Mouse (Mus musculus): ENCODE results near the gene Nlrp9a. TPM values are rescaled to one million over a fixed set of nuclear protein-coding genes. Genes with fewer than 3 reads are reported as not detected.
"Not testable (repeated sequence)": the region's sequence is repeated elsewhere in the genome, so short reads cannot be mapped to it uniquely, and the experiment has no call there.

The Nlrp9a gene
- total RNA-seq (2021): not detected
- long read RNA-seq, experiment 1: 0 reads
- long read RNA-seq, experiment 2: 0 reads

DNA sequence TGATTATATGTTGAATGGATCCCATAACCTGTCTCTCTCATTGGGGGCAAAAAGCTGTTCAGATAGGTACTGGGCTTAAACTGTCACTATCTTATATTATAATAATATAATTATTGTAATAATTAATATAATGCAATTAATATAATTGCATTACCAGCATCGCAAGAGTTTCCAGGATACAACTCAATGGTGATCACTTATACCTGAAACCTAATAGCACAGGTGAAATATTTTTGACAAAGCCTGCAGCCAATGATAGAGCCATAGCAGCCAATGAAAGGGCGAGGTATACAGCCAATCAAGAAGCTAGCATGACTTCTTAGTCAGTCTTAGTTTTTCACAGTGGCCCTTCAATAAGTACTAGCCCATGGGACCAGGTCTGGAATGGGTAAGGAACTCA, at the start of gene Nlrp9a:
Nlrp9a (plus strand) TSS at position 301 of the 400 bp plus-strand sequence.
- DNase-seq; intact Hi-C loops (cut with DNase I; ENCODE audit: low total_unique reads): not testable (repeated sequence)

DNA sequence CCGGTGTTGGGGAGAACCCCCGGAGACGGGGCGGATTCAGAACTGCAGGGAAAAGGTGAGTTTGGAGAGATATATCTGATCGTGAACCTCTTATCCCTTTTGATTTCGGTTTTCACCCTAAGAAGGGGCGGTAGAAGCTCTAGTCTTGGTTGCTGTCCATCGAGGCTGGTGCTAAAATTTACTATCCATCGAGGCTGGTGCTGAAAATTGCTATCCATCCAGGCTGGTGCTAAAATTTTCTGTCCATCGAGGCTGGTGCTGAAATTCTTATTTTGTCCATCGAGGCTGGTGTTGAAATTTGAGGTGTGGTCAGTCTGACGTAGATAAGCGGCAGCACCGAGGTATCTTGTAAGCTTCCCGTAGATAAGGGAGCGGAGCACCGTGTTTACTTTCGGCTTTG, 45.3 kb upstream of the Nlrp9a start:
- intact Hi-C loops (cut with DNase I; ENCODE audit: low total_unique reads); DNase-seq: not testable (repeated sequence)

DNA sequence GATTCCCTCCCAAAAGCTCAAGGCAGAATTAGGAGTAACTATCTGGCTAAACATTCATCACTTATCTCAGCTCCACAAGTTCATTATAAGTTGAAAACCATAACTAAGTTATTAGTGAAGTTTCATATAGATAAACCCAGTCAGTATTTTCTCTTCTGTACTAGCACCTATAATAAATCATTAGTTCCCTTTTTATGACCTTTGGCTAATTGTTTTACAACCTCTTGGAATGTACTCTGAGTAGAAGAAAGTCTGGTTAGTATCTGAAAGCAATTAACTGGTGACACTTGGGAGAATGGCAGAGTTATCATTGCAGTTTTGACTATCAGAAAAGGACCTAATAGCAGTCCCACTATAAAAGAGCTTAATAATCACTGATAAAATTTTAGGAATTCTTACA, 54.3 kb downstream of the Nlrp9a start:
- no peak for DNase-seq

DNA sequence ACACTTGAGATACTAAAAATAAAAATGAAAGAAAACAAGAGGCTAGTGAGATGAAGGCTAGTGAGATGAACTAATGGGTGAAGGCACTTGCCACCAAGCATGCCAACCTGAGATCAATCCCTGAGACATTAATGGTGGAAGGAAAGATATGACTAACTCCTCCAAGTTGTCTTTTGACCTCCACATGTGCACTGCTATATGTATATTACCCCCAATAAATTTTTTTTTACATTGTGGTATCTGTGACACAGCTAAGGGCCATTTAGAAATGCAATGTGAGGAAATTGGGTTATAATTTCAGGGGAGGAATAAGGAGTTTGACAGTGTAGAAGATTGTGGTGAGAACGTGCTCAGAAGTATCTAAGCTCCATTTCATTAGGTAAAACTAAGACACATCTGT, 55.0 kb downstream of the Nlrp9a start:
- intact Hi-C loops (cut with DNase I; ENCODE audit: low total_unique reads): no loop called here
- no peak for DNase-seq

More for the DNA sequence above, 54.3 kb downstream of the Nlrp9a start:
- intact Hi-C loops (cut with DNase I; ENCODE audit: low total_unique reads): no loop called here

DNA sequence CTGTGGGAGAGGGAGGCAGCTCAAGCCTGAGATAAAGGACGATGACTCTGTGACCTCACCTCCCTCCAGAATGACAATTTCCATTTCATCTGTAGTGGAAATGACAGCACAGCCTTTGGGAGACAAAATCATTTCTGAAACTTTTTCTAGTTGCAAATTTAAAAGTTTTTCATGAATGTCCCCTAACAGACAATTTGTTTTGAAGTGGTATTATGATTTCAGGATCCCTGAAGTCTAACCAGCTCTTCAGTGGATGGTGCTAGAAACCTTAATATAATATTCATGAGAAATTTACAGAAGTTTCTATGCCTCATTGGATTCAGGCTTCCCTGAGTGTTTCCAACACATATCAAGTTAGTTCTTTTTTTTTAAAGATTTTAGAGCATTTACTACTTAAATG, 83.5 kb downstream of the Nlrp9a start, which contains the start of gene Vmn1r185:
Vmn1r185 (minus strand) TSS at position 101 of the 400 bp plus-strand sequence.
- DNase-seq; intact Hi-C loops (cut with DNase I; ENCODE audit: low total_unique reads): not testable (repeated sequence)

Small RNA genes within 50 kb of the gene (microRNA-seq; reads per million reads assigned to microRNA genes)
- 0 reads per million in 2 experiments for gene Gm25947

Other genes with a start within 250 kb of the Nlrp9a start
- gene Cyp2a4, start 227.9 kb upstream of the Nlrp9a start, total RNA-seq (2021): not detected
- not detected for gene Nlrp9c, start 131.3 kb upstream of the Nlrp9a start, total RNA-seq (2021)
- gene Nlrp4a, start 99.9 kb upstream of the Nlrp9a start, total RNA-seq (2021): not detected
- not detected for gene Vmn1r185, start 83.4 kb downstream of the Nlrp9a start, total RNA-seq (2021)
- gene Cyp2b23, start 151.4 kb downstream of the Nlrp9a start, total RNA-seq (2021): not detected
- not detected for gene Cyp2b19, start 222.1 kb downstream of the Nlrp9a start, total RNA-seq (2021)